Mouse (Mus musculus): ENCODE results near the gene Sorbs1. TPM values are rescaled to one million over a fixed set of nuclear protein-coding genes. Genes with fewer than 3 reads are reported as not detected.

Sorbs1 gene
- polyA plus RNA-seq, 1 experiment from 2014 or later, result 46.5 TPM

DNA sequence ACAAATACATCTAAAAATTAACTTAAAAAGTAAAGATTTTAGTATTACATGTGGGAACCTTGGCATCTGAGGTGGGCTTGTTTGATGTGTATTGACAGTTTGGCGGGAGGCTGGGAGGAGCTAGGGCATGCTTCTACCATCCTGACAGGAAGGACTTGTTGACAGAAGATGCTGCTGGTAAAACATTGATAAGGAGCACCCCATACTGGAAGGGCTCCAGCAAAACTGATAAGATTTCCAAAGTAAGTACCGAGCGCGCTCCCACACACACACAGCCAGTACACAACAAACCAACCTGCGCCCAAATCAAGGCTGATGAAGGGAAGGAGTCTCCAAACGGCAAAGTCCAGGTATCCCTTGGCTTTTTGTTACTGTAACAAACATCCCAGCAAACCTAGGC is 22.9 kb upstream of the Sorbs1 start:
- DNase-seq (ENCODE audit: low spot score) (no peak), ATAC-seq (replicated peaks; ENCODE audit: low FRiP score, low read depth) (no peak)
- 85% methylated on average over 6 of the region's 6 CpGs for WGBS

DNA sequence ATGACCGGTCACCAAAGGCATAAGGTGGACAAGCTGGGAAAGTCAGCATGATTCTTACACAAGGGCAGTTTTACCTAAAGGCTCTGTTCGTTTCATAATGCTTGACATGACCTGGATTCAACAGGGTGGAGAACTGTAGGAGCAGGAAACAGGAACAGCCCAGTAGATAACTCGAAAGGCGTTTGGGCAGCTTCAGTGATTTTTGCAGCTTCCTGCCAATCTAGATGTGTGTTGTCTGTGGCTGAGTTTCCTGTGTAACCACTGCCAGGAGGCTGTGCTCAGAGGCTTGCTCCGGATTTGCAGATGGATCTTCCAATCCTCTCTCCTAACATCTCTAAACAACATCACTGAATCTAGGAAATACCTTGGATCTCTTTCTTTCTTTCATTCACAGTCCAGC is 18.9 kb upstream of the Sorbs1 start:
- ATAC-seq (replicated peaks; ENCODE audit: low FRiP score, low read depth) (no peak), DNase-seq (ENCODE audit: low spot score) (no peak)
- H3K4me2 ChIP-seq (ENCODE audit: low read length), result no peak overlapping the region
- H3K4me3 ChIP-seq (replicated peaks; ENCODE audit: low read depth, low read length), result no peak overlapping the region
- H3K4me1 ChIP-seq (replicated peaks; ENCODE audit: insufficient read depth, low read length), result no peaks in the 10 kb centered on the region
- WGBS, result 85% methylated on average over 5 of the region's 5 CpGs
- H3K9ac ChIP-seq (ENCODE audit: low read depth, low read length), result no peak overlapping the region
- no peaks in the 10 kb centered on the region for H3K36me3 ChIP-seq (ENCODE audit: insufficient read depth, low read length)
- no peaks in the 10 kb centered on the region for H3K9me3 ChIP-seq (replicated peaks; ENCODE audit: low read length)
- no peaks in the 10 kb centered on the region for H3K27me3 ChIP-seq (ENCODE audit: insufficient read depth, low read length)
- no peak for TF ChIP-seq CTCF (IDR thresholded peaks at IDR 0.05; ENCODE audit: low read depth)
- no peak overlapping the region for H3K27ac ChIP-seq

More for the DNA sequence above, 22.9 kb upstream of the Sorbs1 start:
- H3K4me2 ChIP-seq (ENCODE audit: low read length), result no peak overlapping the region
- H3K36me3 ChIP-seq (ENCODE audit: insufficient read depth, low read length), result no peaks in the 10 kb centered on the region
- no peak overlapping the region for H3K27ac ChIP-seq
- TF ChIP-seq CTCF (IDR thresholded peaks at IDR 0.05; ENCODE audit: low read depth), result no peak
- H3K9me3 ChIP-seq (replicated peaks; ENCODE audit: low read length), result no peaks in the 10 kb centered on the region
- no peaks in the 10 kb centered on the region for H3K4me1 ChIP-seq (replicated peaks; ENCODE audit: insufficient read depth, low read length)
- H3K4me3 ChIP-seq (replicated peaks; ENCODE audit: low read depth, low read length), result no peak overlapping the region
- H3K9ac ChIP-seq (ENCODE audit: low read depth, low read length), result no peak overlapping the region
- no peaks in the 10 kb centered on the region for H3K27me3 ChIP-seq (ENCODE audit: insufficient read depth, low read length)

DNA sequence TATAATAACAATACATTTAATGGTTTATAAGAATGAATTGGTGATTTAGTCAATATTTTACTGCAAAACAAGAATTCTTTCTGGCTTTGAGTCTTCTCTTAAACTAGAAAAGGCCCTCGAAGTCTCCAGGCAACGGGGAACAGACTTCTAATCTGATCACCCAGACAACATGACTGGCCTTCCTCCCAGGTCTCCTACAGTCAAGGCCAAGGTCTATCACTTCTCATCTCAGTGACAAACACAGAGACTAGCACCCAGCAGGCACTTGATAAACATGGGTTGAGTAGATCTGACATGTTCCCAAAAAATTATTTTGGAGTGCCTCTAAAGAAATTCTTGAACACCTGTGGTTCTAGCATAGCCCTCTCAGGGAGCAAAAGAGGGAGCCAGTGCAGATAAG is 16.7 kb upstream of the Sorbs1 start:
- Histone ChIP-seq H3K4me1 (replicated peaks; ENCODE audit: insufficient read depth, low read length) (no peaks in the 10 kb centered on the region), H3K27me3 (ENCODE audit: insufficient read depth, low read length) (no peaks in the 10 kb centered on the region), H3K36me3 (ENCODE audit: insufficient read depth, low read length) (no peaks in the 10 kb centered on the region), H3K9me3 (replicated peaks; ENCODE audit: low read length) (no peaks in the 10 kb centered on the region), H3K27ac (no peak overlapping the region), H3K4me2 (ENCODE audit: low read length) (no peak overlapping the region), H3K9ac (ENCODE audit: low read depth, low read length) (no peak overlapping the region), H3K4me3 (replicated peaks; ENCODE audit: low read depth, low read length) (no peak overlapping the region)
- TF ChIP-seq CTCF (IDR thresholded peaks at IDR 0.05; ENCODE audit: low read depth), result no peak
- WGBS, result 90% methylated on average over 2 of the region's 2 CpGs
- DNase-seq (ENCODE audit: low spot score), result no peak
- no peak for ATAC-seq (replicated peaks; ENCODE audit: low FRiP score, low read depth)

DNA sequence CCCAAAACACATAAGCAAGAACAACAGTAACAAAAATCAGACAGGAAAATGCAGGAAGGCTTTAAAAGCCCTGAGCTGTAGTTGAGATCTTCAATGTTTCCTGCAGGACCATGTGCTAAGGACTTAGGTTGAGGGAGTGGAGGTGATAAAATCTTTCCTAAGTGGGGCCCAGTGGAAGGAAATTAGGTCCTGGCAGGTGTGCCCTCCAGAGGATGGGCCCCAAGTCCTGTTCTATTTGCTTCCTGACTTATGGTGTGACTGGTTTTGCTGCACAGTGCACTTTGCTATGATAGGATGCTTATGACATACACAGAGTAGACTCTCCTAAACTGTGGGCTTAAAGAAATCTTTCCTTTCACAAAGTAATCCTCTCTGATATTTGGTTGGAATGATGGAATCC is 14.7 kb upstream of the Sorbs1 start:
- H3K9me3 ChIP-seq (replicated peaks; ENCODE audit: low read length), result no peaks in the 10 kb centered on the region
- no peak for TF ChIP-seq CTCF (IDR thresholded peaks at IDR 0.05; ENCODE audit: low read depth)
- H3K27me3 ChIP-seq (ENCODE audit: insufficient read depth, low read length), result no peaks in the 10 kb centered on the region
- DNase-seq (ENCODE audit: low spot score), result no peak
- H3K36me3 ChIP-seq (ENCODE audit: insufficient read depth, low read length), result no peaks in the 10 kb centered on the region
- H3K4me2 ChIP-seq (ENCODE audit: low read length), result no peak overlapping the region
- H3K4me1 ChIP-seq (replicated peaks; ENCODE audit: insufficient read depth, low read length), result no peaks in the 10 kb centered on the region
- no peak overlapping the region for H3K27ac ChIP-seq
- H3K4me3 ChIP-seq (replicated peaks; ENCODE audit: low read depth, low read length), result no peak overlapping the region
- no peak overlapping the region for H3K9ac ChIP-seq (ENCODE audit: low read depth, low read length)
- ATAC-seq (replicated peaks; ENCODE audit: low FRiP score, low read depth), result no peak

DNA sequence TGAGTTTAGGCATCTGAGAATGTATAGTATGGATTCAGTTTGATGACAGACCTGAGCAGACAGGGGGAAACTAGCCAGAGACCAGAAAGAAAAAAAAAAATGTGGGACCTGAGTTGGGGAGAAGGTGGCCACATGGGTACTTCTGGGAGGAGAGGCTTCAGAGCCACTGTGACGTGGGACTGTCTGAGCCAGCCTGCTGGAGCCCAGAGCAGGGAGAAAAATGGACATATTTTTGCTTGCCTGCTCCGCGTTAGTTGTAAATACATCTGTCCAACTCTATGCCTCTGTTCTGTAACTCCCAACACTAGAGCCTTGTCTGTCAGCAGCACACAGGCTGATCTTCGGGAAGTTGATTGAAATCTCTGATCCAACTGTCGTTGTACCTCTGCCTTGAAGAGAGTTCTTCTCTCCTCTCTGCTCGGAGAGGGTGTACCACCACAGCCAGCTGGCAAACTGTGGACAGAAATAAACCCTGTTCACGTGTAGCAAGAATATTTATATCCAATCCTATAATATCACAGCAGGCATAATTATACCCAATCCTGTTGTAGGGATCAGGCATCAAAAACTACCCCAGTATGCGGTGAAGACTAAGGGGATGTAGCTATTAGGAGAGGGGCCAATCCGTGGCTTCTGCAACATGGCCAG is 12.9 kb upstream of the Sorbs1 start:
- H3K27me3 ChIP-seq (ENCODE audit: insufficient read depth, low read length), result no peaks in the 10 kb centered on the region
- no peak overlapping the region for H3K27ac ChIP-seq
- no peaks in the 10 kb centered on the region for H3K36me3 ChIP-seq (ENCODE audit: insufficient read depth, low read length)
- no peaks in the 10 kb centered on the region for H3K9me3 ChIP-seq (replicated peaks; ENCODE audit: low read length)
- TF ChIP-seq CTCF (IDR thresholded peaks at IDR 0.05; ENCODE audit: low read depth), result no peak
- DNase-seq (ENCODE audit: low spot score), result no peak
- no peaks in the 10 kb centered on the region for H3K4me1 ChIP-seq (replicated peaks; ENCODE audit: insufficient read depth, low read length)
- H3K4me2 ChIP-seq (ENCODE audit: low read length), result no peak overlapping the region
- no peak overlapping the region for H3K4me3 ChIP-seq (replicated peaks; ENCODE audit: low read depth, low read length)
- 80% methylated on average over 9 of the region's 9 CpGs for WGBS
- no peak overlapping the region for H3K9ac ChIP-seq (ENCODE audit: low read depth, low read length)
- no peak for ATAC-seq (replicated peaks; ENCODE audit: low FRiP score, low read depth)

DNA sequence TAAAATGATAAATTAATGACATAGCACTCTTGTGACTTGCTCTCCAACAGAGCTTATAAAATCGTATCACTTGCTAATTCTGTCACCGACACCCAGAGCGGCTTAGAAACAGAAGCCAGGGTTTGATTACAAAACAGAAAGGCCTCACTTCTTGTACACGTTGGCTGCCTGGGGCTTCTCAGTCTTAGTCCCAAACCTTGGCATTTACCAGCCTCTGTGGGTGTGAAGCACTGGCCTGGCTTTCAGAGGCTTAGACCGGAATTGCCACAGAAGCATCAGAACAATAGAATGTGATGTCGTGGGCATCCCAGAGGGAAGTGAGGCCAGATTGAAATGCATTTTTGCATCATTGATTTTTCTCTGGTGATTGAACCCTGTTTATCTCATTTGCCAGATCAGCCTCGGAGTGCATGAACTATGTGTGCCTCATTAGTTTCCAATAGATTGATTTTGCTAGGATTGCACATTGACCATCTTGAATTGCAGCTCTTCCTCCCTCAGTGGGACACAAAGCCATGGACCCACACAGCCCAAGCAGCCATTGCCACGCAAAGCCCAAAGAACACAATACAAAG is 9.9 kb upstream of the Sorbs1 start:
- H3K4me1 ChIP-seq (replicated peaks; ENCODE audit: insufficient read depth, low read length), result no peaks in the 10 kb centered on the region
- no peak for TF ChIP-seq CTCF (IDR thresholded peaks at IDR 0.05; ENCODE audit: low read depth)
- 77% methylated on average over 8 of the region's 8 CpGs for WGBS

DNA sequence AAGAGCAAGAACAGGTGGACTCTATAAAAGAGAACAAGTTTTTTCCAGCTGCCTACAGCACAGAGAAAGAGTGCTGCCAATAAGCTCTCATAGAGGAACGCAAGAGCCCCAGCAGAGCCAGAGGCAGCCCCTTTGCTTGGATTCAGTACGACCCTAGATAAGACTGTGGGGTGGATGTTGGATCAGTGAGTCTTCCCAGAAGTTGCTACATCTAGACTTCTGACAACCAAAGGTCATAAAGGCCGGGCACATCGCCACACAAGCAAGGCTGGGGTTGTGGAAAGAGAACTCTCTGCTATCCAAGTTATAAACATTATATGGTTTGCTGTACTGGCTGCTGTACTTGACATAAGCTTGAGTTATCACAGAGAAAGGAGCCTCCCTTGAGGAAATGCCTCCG is 6.8 kb upstream of the Sorbs1 start:
- H3K4me1 ChIP-seq (replicated peaks; ENCODE audit: insufficient read depth, low read length), result no peaks in the 10 kb centered on the region
- WGBS, result 76% methylated on average over 5 of the region's 5 CpGs
- ATAC-seq (replicated peaks; ENCODE audit: low FRiP score, low read depth), result no peak
- H3K9ac ChIP-seq (ENCODE audit: low read depth, low read length), result no peak overlapping the region
- TF ChIP-seq CTCF (IDR thresholded peaks at IDR 0.05; ENCODE audit: low read depth), result no peak
- no peaks in the 10 kb centered on the region for H3K9me3 ChIP-seq (replicated peaks; ENCODE audit: low read length)
- no peak overlapping the region for H3K4me2 ChIP-seq (ENCODE audit: low read length)
- H3K27me3 ChIP-seq (ENCODE audit: insufficient read depth, low read length), result no peaks in the 10 kb centered on the region
- H3K4me3 ChIP-seq (replicated peaks; ENCODE audit: low read depth, low read length), result no peak overlapping the region
- H3K27ac ChIP-seq, result no peak overlapping the region
- no peaks in the 10 kb centered on the region for H3K36me3 ChIP-seq (ENCODE audit: insufficient read depth, low read length)
- no peak for DNase-seq (ENCODE audit: low spot score)

More for the DNA sequence above, 9.9 kb upstream of the Sorbs1 start:
- H3K9me3 ChIP-seq (replicated peaks; ENCODE audit: low read length), result no peaks in the 10 kb centered on the region
- H3K9ac ChIP-seq (ENCODE audit: low read depth, low read length), result no peak overlapping the region
- no peak overlapping the region for H3K27ac ChIP-seq
- ATAC-seq (replicated peaks; ENCODE audit: low FRiP score, low read depth) (no peak), DNase-seq (ENCODE audit: low spot score) (no peak)
- no peaks in the 10 kb centered on the region for H3K27me3 ChIP-seq (ENCODE audit: insufficient read depth, low read length)
- H3K36me3 ChIP-seq (ENCODE audit: insufficient read depth, low read length), result no peaks in the 10 kb centered on the region
- no peak overlapping the region for H3K4me3 ChIP-seq (replicated peaks; ENCODE audit: low read depth, low read length)
- no peak overlapping the region for H3K4me2 ChIP-seq (ENCODE audit: low read length)
